Mouse (Mus musculus) bone marrow, adult 2 months (tissue): ENCODE measurements around the gene Nudt5. TPM values are rescaled to one million over a fixed set of nuclear protein-coding genes. Genes with fewer than 3 reads are reported as not detected.

Experiments
- H3K27ac ChIP-seq: fragments of 200-500 bp; 2 replicates; pipeline ENCODE4 v1.5.1; 2012; ENCODE audit warnings: low read depth, mild to moderate bottlenecking, control low read depth, inconsistent platforms, low read length; ENCODE audit not compliant: control insufficient read depth, poor library complexity, insufficient read depth
- H3K4me1 ChIP-seq: fragments of 200-500 bp; 2 replicates; pipeline ENCODE4 v1.6.1; 2011; ENCODE audit warnings: low read length; ENCODE audit not compliant: control insufficient read depth, insufficient read depth
- H3K4me3 ChIP-seq: fragments of 200-500 bp; replicated peaks from 2 replicates; pipeline ENCODE3; 2011; ENCODE audit warnings: mild to moderate bottlenecking, low read depth, low read length, control low read depth; ENCODE audit not compliant: control insufficient read depth
- CTCF ChIP-seq: fragments of 200-500 bp; IDR thresholded peaks from 2 replicates; pipeline ENCODE4 v1.5.1; 2011; ENCODE audit warnings: low read length, control low read depth; ENCODE audit not compliant: control insufficient read depth, insufficient read depth
- POLR2A ChIP-seq: fragments of 200-500 bp; IDR thresholded peaks from 2 replicates; pipeline ENCODE4 v1.6.1; 2011; ENCODE audit warnings: low read depth, mild to moderate bottlenecking, control low read depth, low read length, borderline replicate concordance; ENCODE audit not compliant: control insufficient read depth
- WGBS: fragments of 180-500 bp; shearing (Covaris S2); methylation state at CpG from one replicate; pipeline ENCODE4 v1.1.7; 2018; 5-methylcytosine and 5-hydroxymethylcytosine counted together
- polyA plus RNA-seq: library from polyadenylated mRNA; stranded (reverse); fragments of >200 nt; gene quantifications from 2 replicates; pipeline ENCODE4 v1.2.4, GENCODE M21; 2011; ENCODE audit warnings: low replicate concordance; ENCODE audit not compliant: missing spikeins, insufficient read depth, insufficient read length

The Nudt5 gene
- polyA plus RNA-seq, 1 experiment = 36.3 TPM

GRCm38 (mm10) chr2:5888865-5889264 is 44.0 kb downstream of the Nudt5 start:
- no peak overlapping the region for H3K4me3 ChIP-seq
- TF ChIP-seq POLR2A (no peak), CTCF (no peak)
- 80% methylated on average over 5 of the region's 5 CpGs for WGBS

DNA sequence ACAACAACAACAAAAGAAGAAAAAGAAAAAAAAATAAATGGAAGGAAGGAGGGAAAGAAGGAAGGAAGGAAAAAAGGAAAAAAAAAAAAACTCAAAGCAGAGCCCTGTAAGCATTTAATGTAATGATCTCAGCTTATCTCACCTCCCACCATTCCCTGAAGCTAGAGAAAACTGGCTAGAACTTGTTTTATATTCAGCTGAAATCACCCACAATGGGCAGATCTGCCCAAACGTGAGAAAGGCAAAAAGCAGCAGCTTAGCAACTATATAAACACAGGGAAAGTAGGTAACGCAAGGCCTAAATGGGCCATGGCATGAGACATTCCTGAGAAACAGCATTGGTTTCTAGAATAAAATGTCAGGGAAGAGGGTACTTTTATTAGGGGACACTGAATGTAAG is 44.6 kb downstream of the Nudt5 start:
- no peaks in the 10 kb centered on the region for H3K4me1 ChIP-seq
- no peak overlapping the region for H3K27ac ChIP-seq
- H3K4me3 ChIP-seq = no peak overlapping the region
- no peak for TF ChIP-seq CTCF
- no peak for TF ChIP-seq POLR2A
- WGBS = 81% methylated on average over 2 of the region's 2 CpGs

More at GRCm38 (mm10) chr2:5888865-5889264, 44.0 kb downstream of the Nudt5 start:
- H3K27ac ChIP-seq = no peak overlapping the region
- no peaks in the 10 kb centered on the region for H3K4me1 ChIP-seq

DNA sequence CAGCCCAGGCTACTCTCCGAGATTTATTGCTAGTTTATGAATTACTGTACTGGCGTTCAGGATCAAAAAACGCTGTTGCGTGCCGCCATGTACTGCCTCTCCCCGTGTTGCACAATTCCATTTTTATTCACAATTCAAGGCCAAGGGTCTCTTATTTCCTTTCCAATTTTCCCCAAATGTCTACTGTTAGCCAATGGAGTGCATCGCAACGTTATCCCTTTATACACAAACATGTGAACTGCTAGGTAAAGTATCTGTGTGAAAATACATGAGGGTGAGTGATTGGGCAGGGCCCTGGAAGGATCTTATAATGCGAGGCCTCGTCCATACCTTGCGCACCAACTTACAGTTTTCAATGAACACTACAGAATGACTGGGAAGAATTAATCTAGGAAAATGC is 49.5 kb downstream of the Nudt5 start:
- TF ChIP-seq CTCF (no peak), POLR2A (no peak)
- H3K4me3 ChIP-seq = no peak overlapping the region
- no peak overlapping the region for H3K27ac ChIP-seq
- 64% methylated on average over 11 of the region's 11 CpGs for WGBS
- H3K4me1 ChIP-seq = no peaks in the 10 kb centered on the region

- Histone ChIP-seq H3K4me1 (no peaks in the 10 kb centered on the region), H3K27ac (peak within 1 kb of the TSS; percentile 88), H3K4me3 (peak within 1 kb of the TSS; percentile 89)
- WGBS = under 1% methylated on average over 62 of the region's 62 CpGs
- TF ChIP-seq POLR2A (peak; percentile 97), CTCF (0 out of 2 replicates have a peak, but pooled peaks have one; percentile 2)
These were observed 50.2 kb downstream of the Nudt5 start, which contains the start of gene Sec61a2 for GRCm38 (mm10) chr2:5894843-5895570. Gene Sec61a2 (minus strand): TSS chr2:5895432.

DNA sequence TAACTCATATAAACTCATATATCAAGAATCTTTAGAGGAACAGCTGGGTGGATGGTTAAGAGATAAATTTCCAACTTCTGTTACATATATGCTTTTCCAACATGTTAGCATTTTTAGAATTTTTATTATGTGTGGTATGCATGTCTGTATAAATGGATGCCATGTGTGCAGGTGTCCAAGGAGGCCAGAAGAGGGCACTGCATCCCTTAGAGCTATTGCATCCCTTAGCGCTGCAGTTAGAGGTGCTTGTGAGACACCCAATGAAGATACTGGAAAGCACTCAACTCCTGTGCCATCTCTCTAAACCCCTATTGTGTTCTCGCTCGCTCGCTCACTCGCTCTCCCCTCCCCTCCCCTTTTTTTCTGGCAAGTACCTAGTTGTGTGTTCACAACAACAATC is 55.3 kb downstream of the Nudt5 start:
- no peaks in the 10 kb centered on the region for H3K4me1 ChIP-seq
- no peak overlapping the region for H3K4me3 ChIP-seq
- 80% methylated on average over 5 of the region's 5 CpGs for WGBS
- TF ChIP-seq CTCF = peak; percentile 65
- no peak for TF ChIP-seq POLR2A
- H3K27ac ChIP-seq = no peak overlapping the region

GRCm38 (mm10) chr2:5906092-5906491 is 61.3 kb downstream of the Nudt5 start:
- Histone ChIP-seq H3K4me3 (no peak overlapping the region), H3K4me1 (no peaks in the 10 kb centered on the region), H3K27ac (no peak overlapping the region)
- WGBS = 74% methylated on average over 5 of the region's 5 CpGs
- TF ChIP-seq CTCF (no peak), POLR2A (no peak)

DNA sequence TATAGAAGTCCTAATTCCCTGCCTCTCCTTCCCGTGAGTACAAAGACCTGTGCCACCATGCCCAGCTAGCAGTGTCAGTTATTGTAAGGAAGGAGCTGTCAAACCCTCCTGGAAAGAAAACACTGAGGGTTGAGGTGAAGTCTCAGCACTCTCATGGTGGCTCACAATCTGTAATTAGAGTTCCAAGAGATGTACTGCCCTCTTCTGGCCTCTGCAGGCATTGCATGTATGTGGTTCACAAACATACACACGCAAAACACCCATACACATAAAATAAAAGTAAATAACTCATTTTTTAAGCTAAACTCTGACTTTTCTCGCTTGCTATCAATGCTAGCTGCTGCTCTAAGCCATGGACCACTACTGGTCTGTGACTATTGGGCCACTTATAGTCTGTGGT is 61.8 kb downstream of the Nudt5 start:
- TF ChIP-seq POLR2A (no peak), CTCF (peak; percentile 38; the same call in 1 of the 2 replicates)
- 60% methylated on average over 3 of the region's 3 CpGs for WGBS
- Histone ChIP-seq H3K27ac (no peak overlapping the region), H3K4me3 (no peak overlapping the region), H3K4me1 (no peaks in the 10 kb centered on the region)

GRCm38 (mm10) chr2:5911282-5911965 is 66.6 kb downstream of the Nudt5 start:
- Histone ChIP-seq H3K27ac (no peak overlapping the region), H3K4me3 (no peak overlapping the region), H3K4me1 (no peaks in the 10 kb centered on the region)
- TF ChIP-seq POLR2A (no peak), CTCF (no peak)
- 80% methylated on average over 16 of the region's 16 CpGs for WGBS

Other genes with a start within 250 kb of the Nudt5 start
- 3.4 and 9.8 TPM in 2 replicates for gene Camk1d, start 130.5 kb upstream of the Nudt5 start, polyA plus RNA-seq
- gene Cdc123, start 145 bp downstream of the Nudt5 start, polyA plus RNA-seq = 58.0 and 72.0 TPM in 2 replicates
- 2.5 and 3.8 TPM in 2 replicates for gene Gm13199, start 17.9 kb downstream of the Nudt5 start, polyA plus RNA-seq
- gene Sec61a2, start 50.4 kb downstream of the Nudt5 start, polyA plus RNA-seq = 10.1 and 12.4 TPM in 2 replicates
- gene Dhtkd1, start 97.8 kb downstream of the Nudt5 start, polyA plus RNA-seq = 1.7 and 1.9 TPM in 2 replicates
- gene Upf2, start 106.5 kb downstream of the Nudt5 start, polyA plus RNA-seq = 12.4 and 20.0 TPM in 2 replicates